Mouse (Mus musculus): ENCODE measurements around the gene Tmem62. TPM values are rescaled to one million over a fixed set of nuclear protein-coding genes. Genes with fewer than 3 reads are reported as not detected.
"Not testable (repeated sequence)": the region's sequence is repeated elsewhere in the genome, so short reads cannot be mapped to it uniquely, and the experiment has no call there.

Tmem62 gene
- total RNA-seq (2022), result 10 to 100 TPM; 22.7 to 30.4 (median 25.3) TPM

DNA sequence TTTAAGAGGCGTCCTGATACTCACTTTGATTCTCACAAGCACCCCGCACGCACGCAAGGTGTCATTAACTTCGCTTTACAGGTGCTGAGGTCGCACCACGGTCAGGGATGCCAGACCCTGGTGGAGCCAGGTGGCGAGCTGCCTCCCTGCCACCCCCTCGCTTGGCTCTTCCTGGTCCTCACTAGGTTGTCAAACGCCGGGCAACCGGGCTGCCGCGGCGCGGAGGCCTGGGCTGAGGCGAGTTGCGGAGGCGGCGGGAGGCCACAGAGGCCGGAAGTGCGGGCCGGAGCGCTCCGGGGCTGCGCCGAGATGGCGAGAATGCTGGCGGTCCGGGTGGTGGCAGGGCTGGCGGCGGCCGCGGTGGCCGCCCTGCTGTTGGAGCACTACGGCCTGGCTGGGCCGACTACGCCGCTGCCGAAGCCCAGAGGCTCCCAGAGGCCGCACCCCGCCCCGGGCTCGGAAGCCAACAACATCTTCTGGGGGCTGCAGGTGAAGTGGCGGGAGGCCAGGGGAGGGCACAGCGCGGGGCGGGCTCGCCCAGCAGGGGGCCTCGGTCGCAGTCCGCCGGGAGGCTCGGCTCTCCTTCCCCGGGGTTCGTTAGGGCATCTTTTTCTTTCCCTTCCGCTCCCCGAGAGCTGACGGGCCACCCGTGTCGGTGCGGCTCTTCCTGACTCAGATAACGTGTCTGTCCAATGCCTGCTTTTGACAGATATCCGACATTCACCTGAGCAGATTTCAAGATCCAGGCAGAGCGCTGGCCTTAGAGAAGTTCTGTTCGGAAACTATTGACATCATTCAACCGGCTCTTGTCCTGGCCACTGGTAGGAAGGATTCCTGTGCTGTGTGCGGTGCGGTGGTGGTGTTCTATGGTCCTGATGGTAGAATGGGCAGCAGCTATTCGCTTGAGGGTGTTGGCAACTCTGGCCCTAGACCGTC is at the start of gene Tmem62:
Gene Tmem62 (plus strand): TSS at position 28 of the 936 bp plus-strand sequence.
- peak; percentile 37 to 59 for DNase-seq (ENCODE audit: low spot score in 2 of 2)

DNA sequence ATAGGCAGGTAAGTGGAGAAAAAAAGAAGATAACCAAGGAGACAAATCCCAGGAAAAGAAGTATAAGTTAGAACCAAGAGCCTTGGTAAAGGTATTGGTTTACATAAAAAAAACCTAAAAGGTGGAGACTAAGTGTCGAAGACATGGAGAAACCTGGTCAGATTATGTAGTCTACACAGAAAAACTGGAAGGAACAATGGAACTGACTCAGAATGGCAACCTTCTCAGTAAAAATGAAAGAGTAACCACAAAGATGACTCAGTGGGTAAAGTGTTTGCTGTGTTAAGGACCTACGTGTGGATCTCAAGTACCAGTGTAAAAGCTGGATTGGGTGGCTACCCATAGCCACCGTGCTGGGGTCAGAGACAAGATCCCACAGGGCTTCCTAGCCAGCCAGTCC is 43.8 kb upstream of the Tmem62 start:
- DNase-seq (ENCODE audit: low spot score in 2 of 2), result no peak

DNA sequence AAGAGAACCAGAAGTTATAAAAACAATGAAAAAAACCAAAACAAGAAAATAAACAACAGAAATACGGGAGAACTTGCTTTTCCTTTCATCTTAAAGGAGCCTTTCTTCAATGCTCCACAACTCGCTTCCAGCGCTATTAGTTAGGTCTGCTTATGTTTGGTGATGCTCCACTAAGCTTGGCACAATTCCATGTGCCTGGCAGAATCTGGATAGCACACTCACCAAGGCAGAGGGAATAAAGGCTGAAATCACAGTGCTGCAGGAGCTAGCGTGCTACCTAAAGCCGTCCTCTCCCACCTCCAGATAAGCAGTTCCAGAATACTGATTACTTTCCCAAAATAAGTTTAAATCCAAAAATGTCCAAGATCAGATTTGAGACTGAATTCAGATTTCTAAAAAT is 25.6 kb upstream of the Tmem62 start:
- DNase-seq (ENCODE audit: low spot score in 2 of 2), result peak in 1 of 2 experiments; percentile 61

DNA sequence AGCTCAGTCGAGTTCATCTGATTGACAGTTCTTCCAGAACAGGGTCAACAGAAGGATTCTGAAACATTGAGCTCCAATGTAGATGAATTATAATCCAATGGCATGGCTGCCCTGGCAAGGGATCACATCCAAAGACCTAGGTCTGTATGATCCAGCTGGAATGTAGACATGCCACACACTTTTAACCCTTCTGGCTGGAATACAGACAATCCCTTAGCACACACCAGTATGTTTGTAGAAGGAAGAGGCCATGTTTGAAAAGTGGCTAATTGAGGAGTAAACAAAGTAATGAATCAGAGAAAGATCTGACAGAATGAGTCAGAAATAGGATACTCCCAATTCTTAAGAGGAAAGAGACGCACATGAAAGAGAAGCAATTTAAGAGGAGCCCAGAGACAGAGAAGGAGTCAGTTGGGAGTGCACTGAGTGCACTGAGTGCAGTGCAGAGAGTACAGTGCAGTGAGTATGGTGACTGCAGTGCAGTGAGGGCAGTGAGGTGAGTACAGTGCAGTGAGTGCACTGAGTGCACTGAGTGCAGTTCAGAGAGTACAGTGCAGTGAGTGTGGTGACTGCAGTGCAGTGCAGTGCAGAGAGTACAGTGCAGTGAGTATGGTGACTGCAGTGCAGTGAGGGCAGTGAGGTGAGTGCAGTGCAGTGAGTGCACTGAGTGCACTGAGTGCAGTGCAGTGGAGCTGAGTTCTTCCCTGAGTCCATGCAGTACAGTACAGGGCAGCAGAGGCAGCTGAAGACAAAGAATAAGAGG is 24.5 kb upstream of the Tmem62 start:
- DNase-seq (ENCODE audit: low spot score in 2 of 2), result no peak

DNA sequence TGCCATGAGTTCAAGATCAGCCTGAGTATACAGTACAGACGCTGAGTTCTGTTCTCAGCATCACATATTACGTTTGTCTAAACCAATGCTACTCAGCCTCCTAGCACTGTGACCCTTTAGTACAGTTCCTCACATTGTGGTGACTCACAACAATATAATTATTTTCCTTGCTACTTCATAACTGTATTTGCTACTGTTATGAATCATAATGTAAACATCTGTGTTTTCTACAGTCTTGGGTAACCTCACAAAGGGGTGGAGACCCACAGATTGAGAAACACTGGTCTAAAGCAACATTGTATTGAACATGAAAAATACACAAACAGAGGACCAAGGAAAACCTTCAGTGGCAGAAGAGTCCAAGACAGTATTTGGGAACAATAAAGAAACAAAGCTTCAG is 17.5 kb upstream of the Tmem62 start:
- no peak for DNase-seq (ENCODE audit: low spot score in 2 of 2)

DNA sequence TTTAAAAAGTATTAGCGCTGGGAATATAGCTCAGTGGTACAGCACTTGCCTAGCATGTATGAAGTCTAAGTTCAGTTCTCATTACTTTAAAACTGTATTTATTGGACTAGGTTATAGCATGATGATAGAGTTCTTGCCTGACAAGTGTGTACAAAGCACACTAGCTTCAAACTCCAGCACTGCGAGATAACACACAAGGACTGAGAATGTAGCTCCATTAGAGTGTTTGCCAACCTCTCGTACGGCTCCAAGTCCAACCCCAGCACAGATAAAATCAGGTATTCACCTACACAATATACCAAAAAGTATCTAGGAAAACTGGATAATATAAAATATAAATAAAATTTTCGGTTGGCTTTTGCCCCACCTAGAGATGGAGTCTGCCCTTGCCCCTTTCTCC is 17.0 kb upstream of the Tmem62 start:
- DNase-seq (ENCODE audit: low spot score in 2 of 2), result no peak

DNA sequence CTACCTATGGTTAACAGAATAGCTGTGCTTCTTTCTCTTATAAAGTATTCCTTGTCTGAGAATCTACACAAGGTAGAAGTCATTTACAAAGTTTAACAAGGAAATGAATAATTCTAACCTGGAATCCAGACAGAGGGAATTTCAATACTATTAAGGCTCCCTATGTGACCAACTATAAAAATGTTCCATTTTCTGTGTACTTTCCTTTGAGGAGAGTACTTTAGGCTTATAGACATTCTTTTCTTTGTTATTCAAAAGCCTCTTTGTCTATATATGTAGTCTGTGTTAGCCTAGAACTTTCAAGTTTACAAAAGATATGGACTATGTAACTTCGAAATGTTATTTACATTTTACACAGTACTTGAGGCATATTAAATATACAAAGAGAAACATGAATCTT is 16.6 kb upstream of the Tmem62 start:
- DNase-seq (ENCODE audit: low spot score in 2 of 2), result no peak

DNA sequence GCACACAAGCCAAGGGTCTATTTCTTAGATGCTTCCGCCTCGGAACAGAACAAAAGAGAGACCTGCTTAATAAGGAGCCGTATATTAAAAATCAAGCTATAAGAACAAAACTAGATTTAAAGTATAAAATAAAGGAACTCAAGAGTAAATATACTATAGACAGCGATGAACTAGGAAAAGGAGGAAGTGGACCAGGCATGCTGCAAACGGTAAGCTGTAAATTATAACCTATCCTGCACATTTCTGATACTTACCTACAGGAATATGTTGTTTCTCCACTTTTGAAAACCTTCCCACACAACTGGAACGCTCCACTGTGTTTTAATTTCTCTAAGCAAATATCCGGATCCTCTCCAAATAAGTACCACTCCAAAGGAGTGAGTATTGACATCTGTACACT is 13.7 kb upstream of the Tmem62 start:
- DNase-seq (ENCODE audit: low spot score in 2 of 2), result no peak

DNA sequence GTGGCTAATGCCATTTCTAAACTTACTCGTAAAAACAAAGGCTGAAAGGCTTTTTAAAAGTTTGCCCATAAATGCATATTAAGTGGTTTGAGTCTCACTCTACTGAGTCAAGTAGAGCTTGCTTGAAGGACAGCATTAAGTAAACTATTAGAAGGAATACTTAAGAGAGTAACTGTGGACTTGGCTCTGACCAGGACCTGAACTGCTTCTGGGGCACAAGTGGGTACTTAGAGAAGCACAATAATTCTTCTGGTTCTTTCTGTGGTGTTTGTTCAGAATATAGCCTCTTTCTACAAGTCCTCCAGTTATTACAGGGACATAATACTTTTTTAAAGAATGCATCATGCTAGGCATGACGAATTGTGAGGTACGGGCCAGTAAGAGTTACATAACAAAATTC is 11.3 kb upstream of the Tmem62 start:
- no peak for DNase-seq (ENCODE audit: low spot score in 2 of 2)

DNA sequence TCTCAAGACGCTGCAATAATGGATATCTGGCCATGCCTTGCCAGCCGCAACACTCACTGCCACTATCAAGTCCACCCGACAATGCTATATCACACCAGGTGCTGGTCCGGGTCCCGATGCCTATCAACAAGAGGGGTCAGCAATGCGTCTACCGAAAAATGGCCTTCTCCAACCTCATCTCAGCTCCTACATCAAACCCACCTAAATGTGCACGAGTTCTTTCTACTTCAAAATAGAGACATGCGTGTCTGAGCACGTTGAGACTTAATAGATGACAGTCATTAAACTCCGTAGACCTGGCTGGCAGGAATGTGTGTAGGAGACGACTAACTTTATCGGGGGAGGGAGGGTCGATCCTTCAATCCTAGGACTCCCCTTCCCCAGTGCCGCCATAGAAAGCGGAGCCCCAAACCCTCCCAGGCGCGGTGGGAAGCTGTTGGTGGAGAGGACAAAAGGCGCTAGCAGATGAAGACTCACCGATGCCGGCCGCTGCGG is 6.7 kb upstream of the Tmem62 start:
- no peak for DNase-seq (ENCODE audit: low spot score in 2 of 2)

DNA sequence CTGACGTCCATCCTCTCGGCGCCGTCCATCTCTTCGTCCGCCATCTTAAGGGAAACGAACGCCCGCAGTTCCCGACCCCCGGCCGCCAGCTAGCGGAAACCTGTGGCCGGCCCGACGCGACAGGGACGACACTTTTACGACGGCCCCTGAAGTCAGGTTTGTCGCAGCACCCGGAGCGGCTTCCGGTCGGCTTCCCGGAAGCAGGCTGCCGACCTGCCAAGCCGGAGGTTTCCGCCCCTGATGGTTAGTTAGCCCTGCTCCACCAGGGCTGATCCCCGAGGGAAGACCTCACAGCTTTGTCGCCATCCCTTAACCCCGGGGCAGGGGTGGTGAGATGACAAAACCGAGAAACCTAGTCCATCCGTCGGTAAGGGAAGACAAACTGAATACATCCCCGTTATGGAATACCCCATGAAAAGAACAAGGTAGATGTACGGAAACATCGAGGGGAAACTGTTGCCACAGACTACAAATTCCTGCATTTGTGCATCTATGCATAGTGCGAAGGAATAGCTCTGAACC is 6.2 kb upstream of the Tmem62 start, which contains the start of gene Ubr1:
Gene Ubr1 (minus strand): TSS at position 157 of the 522 bp plus-strand sequence.
- DNase-seq (ENCODE audit: low spot score in 2 of 2), result peak; percentile 66 to 80

DNA sequence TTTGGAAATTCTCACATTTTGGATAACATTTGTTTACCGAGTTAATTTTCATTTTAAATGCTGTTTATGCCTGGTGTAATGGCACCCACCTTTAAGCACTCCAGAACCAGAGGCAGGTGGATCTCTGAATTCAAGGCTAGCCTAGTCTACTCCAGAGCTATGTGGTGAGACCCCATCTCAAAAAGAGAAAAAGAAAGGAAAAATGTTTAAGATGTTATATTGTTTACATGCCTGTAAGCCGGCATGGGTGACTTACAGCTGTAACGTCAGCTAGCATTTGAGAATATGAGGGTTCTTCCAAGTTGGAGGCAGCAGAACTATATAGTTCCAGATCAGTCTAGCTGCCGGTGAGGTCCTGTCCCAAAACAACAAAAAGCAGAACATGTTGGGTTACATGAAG is 5.1 kb upstream of the Tmem62 start:
- DNase-seq (ENCODE audit: low spot score in 2 of 2), result no peak

DNA sequence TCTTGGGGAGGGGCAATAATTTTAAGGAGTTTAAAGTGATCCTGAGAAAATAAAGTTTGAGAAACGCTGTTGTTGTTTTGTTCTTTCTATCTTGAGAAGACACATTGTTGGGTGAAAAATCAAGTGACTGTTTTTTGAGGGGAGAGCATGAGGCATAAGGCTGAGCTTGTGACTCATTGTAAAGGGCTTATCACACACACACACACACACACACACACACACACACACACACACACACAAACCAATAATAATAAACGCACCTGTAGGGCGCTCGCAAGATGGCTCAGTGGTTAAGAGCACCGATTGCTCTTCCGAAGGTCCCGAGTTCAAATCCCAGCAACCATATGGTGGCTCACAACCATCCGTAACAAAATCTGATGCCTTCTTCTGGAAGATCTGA is 4.6 kb upstream of the Tmem62 start:
- DNase-seq (ENCODE audit: low spot score in 2 of 2), result not testable (repeated sequence)

DNA sequence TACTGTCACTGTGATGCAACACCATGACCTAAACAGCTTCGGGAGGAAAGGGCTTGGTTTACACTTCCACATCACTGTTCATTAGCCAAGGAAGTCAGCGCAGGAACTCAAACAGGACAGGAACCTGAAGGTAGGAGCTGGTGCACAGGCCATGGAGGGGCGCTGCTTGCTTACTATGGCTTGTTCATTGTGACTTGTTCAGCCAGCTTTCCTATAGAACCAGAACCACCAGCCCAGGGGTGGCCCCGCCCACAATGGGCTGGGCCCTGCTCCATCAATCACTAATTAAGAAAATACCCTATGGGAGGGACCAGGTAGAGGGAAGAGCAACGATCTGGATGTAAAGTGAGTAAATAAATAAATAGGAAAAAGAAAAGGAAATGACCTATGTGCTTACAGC is 3.9 kb upstream of the Tmem62 start:
- no peak for DNase-seq (ENCODE audit: low spot score in 2 of 2)

DNA sequence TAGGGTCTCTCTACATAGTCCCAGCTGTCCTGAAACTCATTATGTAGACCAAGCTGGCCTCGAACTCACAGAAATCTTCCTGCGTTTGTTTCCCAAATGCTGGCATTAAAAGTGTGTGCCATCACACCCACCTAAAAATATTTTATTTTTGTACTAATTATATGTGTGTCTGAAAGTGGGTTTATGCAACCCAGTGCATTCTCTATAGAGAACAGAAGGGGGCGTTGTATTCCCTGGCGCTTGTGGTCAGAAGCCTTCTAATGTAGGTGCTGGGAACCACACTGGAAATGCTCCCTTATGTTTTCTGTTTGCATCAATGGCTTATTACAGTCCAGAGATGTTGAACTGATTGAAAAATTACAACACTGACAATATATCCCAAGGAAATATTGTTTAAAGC is 509 bp upstream of the Tmem62 start:
- DNase-seq (ENCODE audit: low spot score in 2 of 2), result no peak

DNA sequence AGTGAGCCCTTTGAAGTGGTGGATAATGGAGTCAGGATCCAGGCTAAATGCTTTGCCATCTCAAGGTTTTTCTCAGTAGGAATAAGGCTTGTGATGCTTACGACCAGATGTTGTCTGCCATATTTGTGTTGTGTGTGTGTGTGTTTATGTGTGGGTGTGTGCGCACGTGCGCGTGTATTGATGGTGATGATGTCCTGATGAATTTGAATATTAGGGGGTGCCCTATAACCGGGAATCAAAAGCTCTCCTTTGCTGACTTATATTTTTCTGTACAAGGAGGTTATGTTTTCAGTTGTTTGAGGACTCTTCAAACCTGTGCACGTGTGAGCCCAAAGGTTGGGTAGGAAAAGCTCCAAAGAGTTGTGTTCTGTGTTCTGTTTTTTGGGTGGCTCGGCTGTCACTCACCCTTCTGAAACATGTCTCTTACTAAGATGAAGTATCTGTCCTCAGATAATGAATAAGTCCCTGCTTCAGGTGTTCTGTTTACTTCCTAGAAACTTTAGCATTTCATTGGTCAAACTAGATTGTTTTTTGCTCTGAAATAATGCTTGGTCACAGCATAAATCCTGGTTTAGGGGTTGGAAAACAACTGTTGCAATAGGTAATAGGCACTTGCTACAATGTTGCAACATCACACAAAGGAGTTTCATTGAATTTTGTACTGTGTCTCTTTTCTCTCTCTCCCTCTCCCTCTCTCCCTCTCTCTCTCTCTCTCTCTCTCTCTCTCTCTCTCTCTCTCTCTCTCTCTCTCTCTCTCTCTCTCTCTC is 1.3 kb downstream of the Tmem62 start:
- DNase-seq (ENCODE audit: low spot score in 2 of 2), result no peak

DNA sequence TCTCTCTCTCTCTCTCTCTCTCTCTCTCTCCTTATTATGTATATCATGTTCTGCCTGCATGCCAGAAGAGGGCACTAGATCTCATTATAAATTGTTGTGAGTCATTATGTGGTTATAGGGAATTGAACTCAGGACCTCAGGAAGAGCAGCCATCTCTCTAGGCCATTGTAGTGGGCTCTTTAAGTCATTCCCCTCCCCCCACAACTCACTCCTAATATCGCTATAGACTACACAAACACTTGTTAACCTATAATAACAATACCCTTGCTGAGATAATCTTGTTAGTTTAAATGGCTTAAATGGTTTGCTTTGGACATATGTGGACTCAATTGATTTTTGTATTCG is 1.8 kb downstream of the Tmem62 start:
- no peak for DNase-seq (ENCODE audit: low spot score in 2 of 2)

DNA sequence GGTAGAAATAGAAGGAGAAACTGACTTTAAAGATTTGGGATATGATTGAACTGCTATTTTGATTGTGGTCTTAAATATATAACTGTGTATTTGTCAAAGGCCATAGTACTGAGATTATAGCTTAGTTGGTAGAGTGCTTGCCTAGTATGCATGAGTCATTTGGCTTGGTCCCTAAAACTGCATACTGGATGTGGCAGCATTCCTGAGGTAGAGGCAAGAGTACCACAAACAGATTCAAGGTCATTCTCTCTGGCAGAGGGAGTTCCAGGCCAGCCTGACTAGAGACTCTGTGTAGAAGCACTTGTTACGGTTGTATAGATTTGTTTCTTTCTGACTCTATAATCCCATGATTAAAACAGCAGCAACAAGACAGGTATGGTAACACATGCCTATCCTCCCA is 3.0 kb downstream of the Tmem62 start:
- DNase-seq (ENCODE audit: low spot score in 2 of 2), result no peak

DNA sequence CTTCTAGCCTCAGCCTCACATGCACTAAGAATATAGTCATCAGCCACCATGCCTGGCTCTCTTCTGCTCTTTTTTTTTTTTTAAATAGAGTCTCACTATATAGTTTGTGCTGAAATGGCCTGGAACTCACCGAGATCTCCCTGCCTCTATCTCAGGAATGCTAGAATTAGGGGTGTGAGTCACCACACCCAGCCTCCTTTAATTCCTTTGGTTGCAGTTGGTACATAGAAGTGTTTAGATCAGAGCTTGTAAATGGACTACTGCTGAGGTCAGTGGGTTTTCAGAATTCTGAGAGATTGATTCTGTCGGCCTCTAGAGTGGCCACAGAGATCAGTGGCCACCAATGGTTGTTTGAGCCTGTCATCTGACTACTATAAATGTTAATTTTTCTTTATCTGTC is 4.0 kb downstream of the Tmem62 start:
- DNase-seq (ENCODE audit: low spot score in 2 of 2), result no peak

DNA sequence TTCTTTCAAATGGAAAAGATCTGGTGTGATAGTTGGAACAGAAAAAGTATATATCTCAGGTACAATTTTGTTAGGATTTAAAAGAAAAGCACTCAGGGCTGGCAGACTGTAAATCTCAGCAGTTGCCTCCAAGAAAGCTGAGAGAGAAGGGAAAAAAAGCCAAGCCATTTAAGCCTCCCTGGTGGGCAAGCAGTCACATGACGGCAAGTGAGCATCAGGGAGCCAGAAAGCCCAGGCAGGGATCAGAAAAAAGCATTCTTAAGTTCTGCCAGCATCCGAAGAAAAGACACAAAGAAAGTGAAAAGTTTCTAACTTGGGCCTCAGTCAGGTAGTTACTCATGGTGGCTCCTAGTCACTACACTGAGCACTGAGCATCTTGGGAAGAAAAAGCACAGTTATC is 6.8 kb downstream of the Tmem62 start:
- DNase-seq (ENCODE audit: low spot score in 2 of 2), result no peak

DNA sequence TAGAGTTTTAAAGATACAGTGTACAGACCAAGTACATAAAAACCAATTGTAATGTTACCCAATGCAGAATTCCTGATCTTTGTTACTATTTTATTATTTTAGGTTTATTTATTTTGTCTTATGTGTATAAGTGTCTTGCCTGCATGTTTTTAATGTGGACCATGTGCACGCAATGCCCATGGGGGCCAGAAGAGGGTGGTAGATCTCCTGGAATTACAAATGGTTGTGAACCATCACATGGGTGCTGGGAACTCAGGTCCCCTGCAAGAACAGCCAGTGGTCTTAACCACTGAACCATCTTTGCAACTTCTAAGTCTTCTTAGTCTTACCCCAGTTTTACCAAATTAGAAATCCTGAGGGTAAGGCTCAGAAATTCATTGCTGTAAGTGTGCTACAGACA is 8.4 kb downstream of the Tmem62 start:
- no peak for DNase-seq (ENCODE audit: low spot score in 2 of 2)

Data from left cerebral cortex, adult 8-10 months (tissue).